Mouse (Mus musculus) embryonic facial prominence, embryonic 15.5 days (tissue): Measurements from ENCODE around the gene Gnb1. TPM values are rescaled to one million over a fixed set of nuclear protein-coding genes. Genes with fewer than 3 reads are reported as not detected.
A peak's percentile ranks its signal among the peaks of the same experiment; 100 is the strongest.

Experiments used
- ATAC-seq: fragments of 200-750 bp; cut with Nextera tagmentation; 2 replicates; pipeline ENCODE4 v1.8.0; 2017; ENCODE audit warnings: low read depth, moderate TSS enrichment; ENCODE audit not compliant: insufficient number of reproducible peaks, low FRiP score, low TSS enrichment
- H3K27ac ChIP-seq: fragments of 300-500 bp; sonication (generic); replicated peaks from 2 replicates; pipeline ENCODE4 v1.5.1; 2015; ENCODE audit warnings: mild to moderate bottlenecking, inconsistent platforms
- H3K27me3 ChIP-seq: fragments of 300-500 bp; sonication (generic); 2 replicates; pipeline ENCODE4 v1.6.1; 2015; ENCODE audit warnings: inconsistent platforms
- H3K36me3 ChIP-seq: fragments of 300-500 bp; sonication (generic); 2 replicates; pipeline ENCODE4 v1.6.1; 2015; ENCODE audit warnings: mild to moderate bottlenecking, inconsistent platforms
- H3K4me1 ChIP-seq: fragments of 300-500 bp; sonication (generic); 2 replicates; pipeline ENCODE4 v1.6.1; 2015; ENCODE audit warnings: inconsistent platforms
- H3K4me2 ChIP-seq: fragments of 300-500 bp; sonication (generic); replicated peaks from 2 replicates; pipeline ENCODE4 v1.6.1; 2015; ENCODE audit warnings: mild to moderate bottlenecking, inconsistent platforms
- H3K4me3 ChIP-seq: fragments of 300-500 bp; sonication (generic); replicated peaks from 2 replicates; pipeline ENCODE4 v1.5.1; 2015; ENCODE audit warnings: mild to moderate bottlenecking, inconsistent platforms
- H3K9ac ChIP-seq: fragments of 300-500 bp; sonication (generic); 2 replicates; pipeline ENCODE4 v1.6.1; 2015; ENCODE audit warnings: inconsistent platforms
- H3K9me3 ChIP-seq: fragments of 300-500 bp; sonication (generic); replicated peaks from 2 replicates; pipeline ENCODE4 v1.6.1; 2016; ENCODE audit warnings: inconsistent platforms
- WGBS: fragments of 180-500 bp; shearing (Covaris S2); methylation state at CpG from one replicate; pipeline ENCODE4 v1.1.7; 2015; 5-methylcytosine and 5-hydroxymethylcytosine counted together
- polyA plus RNA-seq: library from polyadenylated mRNA; unstranded; fragments of >200 nt; fragmentation: Nextera tagmentation; extraction: Ambion mirVana; gene quantifications from 2 replicates; pipeline ENCODE4 v1.2.1, GENCODE M21; 2015

Gnb1 gene
- polyA plus RNA-seq: 445 and 456 TPM in 2 replicates

- Histone ChIP-seq H3K36me3 (no peaks in the 10 kb centered on the region), H3K9ac (peak within 1 kb of the TSS; percentile 91), H3K4me2 (peak within 1 kb of the TSS; percentile 81), H3K27ac (peak within 1 kb of the TSS; percentile 89), H3K4me1 (peaks cover 41% of the 10 kb centered on the region), H3K4me3 (peak within 1 kb of the TSS; percentile 72), H3K9me3 (no peaks in the 10 kb centered on the region), H3K27me3 (no peaks in the 10 kb centered on the region)
- under 1% methylated on average over 55 of the region's 60 CpGs for WGBS
- ATAC-seq: peak; percentile 88
Observed at GRCm38 (mm10) chr4:155490990-155491504, at the start of gene Gnb1. Gnb1 (plus strand) TSS chr4:155491361.

- Histone ChIP-seq H3K4me2 (no peak overlapping the region), H3K9ac (no peak overlapping the region), H3K27ac (no peak overlapping the region), H3K4me3 (no peak overlapping the region), H3K27me3 (no peaks in the 10 kb centered on the region), H3K4me1 (no peaks in the 10 kb centered on the region), H3K9me3 (no peaks in the 10 kb centered on the region), H3K36me3 (no peaks in the 10 kb centered on the region)
- no peak for ATAC-seq
- 71% methylated on average over 3 of the region's 3 CpGs for WGBS
Observed at GRCm38 (mm10) chr4:155442808-155443207, 48.4 kb upstream of the Gnb1 start.

GRCm38 (mm10) chr4:155451597-155451996, 39.6 kb upstream of the Gnb1 start:
- Histone ChIP-seq H3K27ac (no peak overlapping the region), H3K4me3 (no peak overlapping the region), H3K4me1 (0 out of 2 replicates have a peak, but pooled peaks cover 7% of the 10 kb centered on the region), H3K36me3 (no peaks in the 10 kb centered on the region), H3K4me2 (no peak overlapping the region), H3K9me3 (no peaks in the 10 kb centered on the region), H3K9ac (no peak overlapping the region), H3K27me3 (no peaks in the 10 kb centered on the region)
- 26% methylated on average over 10 of the region's 10 CpGs for WGBS
- peak; percentile 43; the same call in 1 of the 2 replicates for ATAC-seq

GRCm38 (mm10) chr4:155458575-155458974, 32.6 kb upstream of the Gnb1 start:
- H3K4me1 ChIP-seq: no peaks in the 10 kb centered on the region
- no peak overlapping the region for H3K9ac ChIP-seq
- no peak overlapping the region for H3K27ac ChIP-seq
- no peaks in the 10 kb centered on the region for H3K9me3 ChIP-seq
- H3K4me3 ChIP-seq: no peak overlapping the region
- WGBS: 71% methylated on average over 5 of the region's 5 CpGs
- ATAC-seq: no peak
- no peak overlapping the region for H3K4me2 ChIP-seq
- no peaks in the 10 kb centered on the region; the same call in 1 of the 2 replicates for H3K27me3 ChIP-seq
- H3K36me3 ChIP-seq: no peaks in the 10 kb centered on the region

- Histone ChIP-seq H3K9ac (no peak overlapping the region), H3K4me1 (no peaks in the 10 kb centered on the region), H3K4me3 (no peak overlapping the region), H3K36me3 (no peaks in the 10 kb centered on the region), H3K9me3 (no peaks in the 10 kb centered on the region), H3K27me3 (no peaks in the 10 kb centered on the region; the same call in 1 of the 2 replicates), H3K27ac (no peak overlapping the region), H3K4me2 (no peak overlapping the region)
- ATAC-seq: no peak
- 84% methylated on average over 13 of the region's 13 CpGs for WGBS
Observed at GRCm38 (mm10) chr4:155463050-155463449, 28.1 kb upstream of the Gnb1 start.

- 77% methylated on average over 6 of the region's 6 CpGs for WGBS
- Histone ChIP-seq H3K27ac (no peak overlapping the region), H3K4me1 (no peaks in the 10 kb centered on the region), H3K4me2 (no peak overlapping the region), H3K4me3 (no peak overlapping the region), H3K36me3 (no peaks in the 10 kb centered on the region), H3K9me3 (no peaks in the 10 kb centered on the region), H3K9ac (no peak overlapping the region), H3K27me3 (no peaks in the 10 kb centered on the region; the same call in 1 of the 2 replicates)
- ATAC-seq: no peak
Observed at GRCm38 (mm10) chr4:155463611-155464010, 27.6 kb upstream of the Gnb1 start.

GRCm38 (mm10) chr4:155464061-155464460, 27.1 kb upstream of the Gnb1 start:
- Histone ChIP-seq H3K9me3 (no peaks in the 10 kb centered on the region), H3K4me1 (peaks cover 1% of the 10 kb centered on the region; the same call in 1 of the 2 replicates), H3K9ac (no peak overlapping the region), H3K4me3 (no peak overlapping the region), H3K27ac (no peak overlapping the region), H3K36me3 (no peaks in the 10 kb centered on the region), H3K27me3 (peaks cover 1% of the 10 kb centered on the region; the same call in 1 of the 2 replicates), H3K4me2 (no peak overlapping the region)
- ATAC-seq: no peak
- WGBS: 84% methylated on average over 4 of the region's 4 CpGs

GRCm38 (mm10) chr4:155465607-155466006, 25.6 kb upstream of the Gnb1 start:
- Histone ChIP-seq H3K9me3 (no peaks in the 10 kb centered on the region), H3K36me3 (no peaks in the 10 kb centered on the region), H3K4me3 (no peak overlapping the region), H3K27me3 (peaks cover 8% of the 10 kb centered on the region), H3K4me2 (no peak overlapping the region), H3K9ac (no peak overlapping the region), H3K4me1 (peaks cover 6% of the 10 kb centered on the region; the same call in 1 of the 2 replicates), H3K27ac (no peak overlapping the region)
- no peak for ATAC-seq
- 69% methylated on average over 6 of the region's 6 CpGs for WGBS

GRCm38 (mm10) chr4:155466080-155466479, 25.1 kb upstream of the Gnb1 start:
- ATAC-seq: no peak
- H3K4me3 ChIP-seq: no peak overlapping the region
- H3K27me3 ChIP-seq: peaks cover 8% of the 10 kb centered on the region
- H3K36me3 ChIP-seq: no peaks in the 10 kb centered on the region
- no peak overlapping the region for H3K9ac ChIP-seq
- no peak overlapping the region for H3K4me2 ChIP-seq
- 85% methylated on average over 5 of the region's 5 CpGs for WGBS
- no peaks in the 10 kb centered on the region for H3K9me3 ChIP-seq
- no peak overlapping the region for H3K27ac ChIP-seq
- peaks cover 6% of the 10 kb centered on the region; the same call in 1 of the 2 replicates for H3K4me1 ChIP-seq

GRCm38 (mm10) chr4:155467237-155468010, 23.7 kb upstream of the Gnb1 start:
- no peak for ATAC-seq
- no peaks in the 10 kb centered on the region for H3K9me3 ChIP-seq
- H3K36me3 ChIP-seq: no peaks in the 10 kb centered on the region
- H3K4me3 ChIP-seq: no peak overlapping the region
- H3K4me2 ChIP-seq: no peak overlapping the region
- H3K4me1 ChIP-seq: peaks cover 6% of the 10 kb centered on the region; the same call in 1 of the 2 replicates
- peaks cover 8% of the 10 kb centered on the region for H3K27me3 ChIP-seq
- no peak overlapping the region for H3K9ac ChIP-seq
- no peak overlapping the region for H3K27ac ChIP-seq
- WGBS: 84% methylated on average over 13 of the region's 13 CpGs

GRCm38 (mm10) chr4:155468952-155469351, 22.2 kb upstream of the Gnb1 start, which contains the start of gene Tmem52:
Tmem52 (plus strand) TSS chr4:155469114.
- H3K9me3 ChIP-seq: no peaks in the 10 kb centered on the region
- H3K36me3 ChIP-seq: no peaks in the 10 kb centered on the region
- ATAC-seq: no peak
- H3K4me1 ChIP-seq: peaks cover 6% of the 10 kb centered on the region; the same call in 1 of the 2 replicates
- peak within 1 kb of the TSS; percentile 54 for H3K4me2 ChIP-seq
- peaks cover 8% of the 10 kb centered on the region for H3K27me3 ChIP-seq
- 7% methylated on average over 21 of the region's 21 CpGs for WGBS
- no peak within 1 kb of the TSS for H3K9ac ChIP-seq
- H3K4me3 ChIP-seq: peak within 1 kb of the TSS; percentile 27
- H3K27ac ChIP-seq: no peak within 1 kb of the TSS
